In the genomic region with DNA sequence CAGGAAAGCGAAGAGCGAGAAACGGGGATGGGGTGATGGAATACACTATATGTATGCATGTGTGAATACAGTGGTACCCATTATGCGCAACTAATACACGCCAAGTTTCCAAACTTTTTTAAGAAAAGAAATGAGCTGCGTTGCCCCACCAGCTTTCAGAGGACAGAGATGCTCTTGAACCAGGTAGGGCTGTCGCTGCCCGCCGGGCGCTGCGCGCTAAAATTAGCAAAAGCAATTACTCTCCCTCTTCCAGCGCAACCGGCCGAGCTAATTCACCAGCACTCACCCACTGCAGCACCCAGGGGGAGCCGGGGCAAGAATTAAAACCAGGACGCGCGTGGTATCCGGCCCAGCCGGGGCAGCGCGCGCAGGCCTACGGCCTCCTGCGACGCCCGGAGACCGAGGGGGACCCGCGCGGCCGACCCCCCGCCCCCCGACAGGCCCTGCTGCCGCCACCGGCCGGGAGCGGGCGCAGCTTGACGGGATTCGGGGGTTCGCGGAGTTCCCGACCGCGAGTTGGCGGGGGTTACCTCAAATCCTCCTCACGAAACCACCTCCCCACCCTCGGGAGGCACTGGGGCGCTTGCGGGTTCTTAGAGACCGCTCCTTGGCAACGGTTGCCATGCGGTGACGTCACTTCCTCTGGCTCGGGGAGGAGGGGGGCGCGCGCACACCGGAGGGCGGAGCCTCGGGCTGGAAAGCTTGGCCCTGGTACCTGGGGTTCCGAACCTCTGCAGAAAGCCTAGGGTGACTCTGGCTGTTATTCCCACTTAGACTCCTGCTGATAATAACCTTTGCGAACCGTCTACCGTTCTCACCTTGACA, we compare ENCODE assay signal across 8 mouse cellular contexts. TPM values are rescaled to one million over a fixed set of nuclear protein-coding genes. Genes with fewer than 3 reads are reported as not detected.
A peak's percentile ranks its signal among the peaks of the same experiment; 100 is the strongest.
DNase-seq lines count a peak whose midpoint lies in the region; ATAC-seq and TF ChIP-seq lines count a peak whose summit lies in the region.

A gene (minus strand): TSS at position 611 of the 825 bp plus-strand sequence.

- peak within 1 kb of the TSS; percentile 82 for H3ac ChIP-seq in C2C12 (ENCODE audit: control insufficient read depth, insufficient read length, low read depth)

- H3K79me2 ChIP-seq in C2C12 (ENCODE audit: control insufficient read depth, insufficient read depth), result peaks cover 6% of the 10 kb centered on the region

- peak within 1 kb of the TSS; percentile 95 for H3K9ac ChIP-seq in heart, embryonic 13.5 days
- peak within 1 kb of the TSS; percentile 68 for H3K9ac ChIP-seq in liver, embryonic 12.5 days
- H3K9ac ChIP-seq in stomach, embryonic 15.5 days, result peak within 1 kb of the TSS; percentile 90

- H3K79me3 ChIP-seq in C2C12 (ENCODE audit: low read depth), result no peaks in the 10 kb centered on the region

- TF ChIP-seq POLR2A in brain, embryonic 14.5 days (IDR thresholded peaks at IDR 0.05; ENCODE audit: borderline replicate concordance, extremely low read depth, insufficient read depth, insufficient read length, poor library complexity, severe bottlenecking), result peak; percentile 60; the same call in 1 of the 2 replicates

- H3K36me3 ChIP-seq in C2C12 (ENCODE audit: control insufficient read depth, insufficient read depth), result no peaks in the 10 kb centered on the region
- H3K36me3 ChIP-seq in erythroblast, embryonic 14.5 days (ENCODE audit: control insufficient read depth), result no peaks in the 10 kb centered on the region
- peaks cover 13% of the 10 kb centered on the region for H3K36me3 ChIP-seq in heart, embryonic 13.5 days
- no peaks in the 10 kb centered on the region for H3K36me3 ChIP-seq in liver, embryonic 12.5 days
- H3K36me3 ChIP-seq in stomach, embryonic 15.5 days, result peaks cover 3% of the 10 kb centered on the region; the same call in 1 of the 2 replicates

- peak within 1 kb of the TSS; percentile 51 for H3K4me3 ChIP-seq in C2C12 (ENCODE audit: insufficient read depth, poor library complexity, severe bottlenecking)
- peak within 1 kb of the TSS; percentile 68 for H3K4me3 ChIP-seq in erythroblast, embryonic 14.5 days (replicated peaks)
- peak within 1 kb of the TSS; percentile 86 for H3K4me3 ChIP-seq in heart, embryonic 13.5 days
- peak within 1 kb of the TSS; percentile 69 for H3K4me3 ChIP-seq in liver, embryonic 12.5 days
- H3K4me3 ChIP-seq in stomach, embryonic 15.5 days (replicated peaks), result peak within 1 kb of the TSS; percentile 92

- no peak for TF ChIP-seq CTCF in C2C12 (IDR thresholded peaks at IDR 0.05; ENCODE audit: control insufficient read depth, insufficient read depth, insufficient read length)
- no peak for TF ChIP-seq CTCF in brain, embryonic 14.5 days (IDR thresholded peaks at IDR 0.05; ENCODE audit: borderline replicate concordance, extremely low read depth, insufficient read depth, insufficient read length)

- no peaks in the 10 kb centered on the region for H3K9me3 ChIP-seq in erythroblast, embryonic 14.5 days (ENCODE audit: control insufficient read depth, low read length)
- no peaks in the 10 kb centered on the region for H3K9me3 ChIP-seq in heart, embryonic 13.5 days
- H3K9me3 ChIP-seq in liver, embryonic 12.5 days (replicated peaks), result no peaks in the 10 kb centered on the region
- H3K9me3 ChIP-seq in stomach, embryonic 15.5 days, result no peaks in the 10 kb centered on the region

- H3K4me2 ChIP-seq in heart, embryonic 13.5 days, result peak within 1 kb of the TSS; percentile 69
- peak within 1 kb of the TSS; percentile 98 for H3K4me2 ChIP-seq in liver, embryonic 12.5 days
- H3K4me2 ChIP-seq in stomach, embryonic 15.5 days, result peak within 1 kb of the TSS; percentile 74

- no peaks in the 10 kb centered on the region for H3K27me3 ChIP-seq in C2C12 (ENCODE audit: control insufficient read depth, insufficient read depth, insufficient read length)
- H3K27me3 ChIP-seq in erythroblast, embryonic 14.5 days (ENCODE audit: control insufficient read depth), result peaks cover 19% of the 10 kb centered on the region
- H3K27me3 ChIP-seq in heart, embryonic 13.5 days (replicated peaks), result no peaks in the 10 kb centered on the region
- peaks cover 19% of the 10 kb centered on the region for H3K27me3 ChIP-seq in liver, embryonic 12.5 days (replicated peaks)
- H3K27me3 ChIP-seq in stomach, embryonic 15.5 days (replicated peaks), result no peaks in the 10 kb centered on the region

- peak; percentile 88 for ATAC-seq in heart, embryonic 13.5 days (ENCODE audit: extremely low read depth, insufficient number of reproducible peaks, low FRiP score, low TSS enrichment)
- peak; percentile 90 for ATAC-seq in liver, embryonic 12.5 days
- peak; percentile 89 for ATAC-seq in stomach, embryonic 15.5 days (ENCODE audit: insufficient read depth, low FRiP score, low read depth)

- peak; percentile 98 for DNase-seq in brain, embryonic 14.5 days (ENCODE audit: low read depth)
- DNase-seq in kidney, postnatal 10 days, result peak; percentile 98
- DNase-seq in natural killer cell, adult 2 months (ENCODE audit: low spot score in 2 of 2), result peak; percentile 93 to 95

- H3K4me1 ChIP-seq in erythroblast, embryonic 14.5 days (ENCODE audit: control insufficient read depth), result peaks cover 12% of the 10 kb centered on the region
- H3K4me1 ChIP-seq in heart, embryonic 13.5 days, result peaks cover 50% of the 10 kb centered on the region
- peaks cover 13% of the 10 kb centered on the region for H3K4me1 ChIP-seq in liver, embryonic 12.5 days
- 0 out of 2 replicates have a peak, but pooled peaks cover 4% of the 10 kb centered on the region for H3K4me1 ChIP-seq in stomach, embryonic 15.5 days

- peak within 1 kb of the TSS; percentile 94 for H3K27ac ChIP-seq in heart, embryonic 13.5 days (replicated peaks)
- no peak within 1 kb of the TSS for H3K27ac ChIP-seq in liver, embryonic 12.5 days
- peak within 1 kb of the TSS; percentile 86 for H3K27ac ChIP-seq in stomach, embryonic 15.5 days

- WGBS in heart, embryonic 13.5 days, result 3% methylated on average over 67 of the region's 67 CpGs
- WGBS in liver, embryonic 12.5 days (ENCODE audit: insufficient replicate concordance), result 6% methylated on average over 67 of the region's 67 CpGs
- WGBS in stomach, embryonic 15.5 days, result 2% methylated on average over 67 of the region's 67 CpGs

TF ChIP-seq in C2C12, 6 proteins besides CTCF, POLR2A, EP300 and RAD21:
- TF ChIP-seq FOSL1 (IDR thresholded peaks at IDR 0.05; ENCODE audit: insufficient read depth, low read length, poor library complexity, severe bottlenecking) (no peak), MYOG (IDR thresholded peaks at IDR 0.05; ENCODE audit: control insufficient read depth, extremely low read depth, insufficient read length) (no peak), USF1 (IDR thresholded peaks at IDR 0.05; ENCODE audit: low read depth) (no peak), MAX (IDR thresholded peaks at IDR 0.05) (no peak), MYOD1 (IDR thresholded peaks at IDR 0.05; ENCODE audit: control insufficient read depth, insufficient read length, low read depth) (no peak), CEBPB (IDR thresholded peaks at IDR 0.05; ENCODE audit: low read depth) (no peak)

RNA-seq across cellular contexts. Expression of the gene that starts here (rescaled TPM):
- 3.5 TPM for polyA plus RNA-seq in C2C12 (2012; fragmentation: generic; extraction: Trizol)
- 26.1 and 26.9 TPM in 2 replicates for polyA plus RNA-seq in brain, embryonic 14.5 days (2012; rRNA removed)
- polyA plus RNA-seq in erythroblast, embryonic 14.5 days (2012), result not detected in 2 replicates
- 23.8 and 30.7 TPM in 2 replicates for polyA plus RNA-seq in heart, embryonic 13.5 days (2015; fragmentation: Nextera tagmentation; extraction: Ambion mirVana)
- polyA plus RNA-seq in liver, embryonic 12.5 days (2016; fragmentation: Nextera tagmentation; extraction: Ambion mirVana), result 4.6 and 7.0 TPM in 2 replicates
- polyA plus RNA-seq in stomach, embryonic 15.5 days (2015; fragmentation: Nextera tagmentation; extraction: Ambion mirVana), result 36.2 and 37.2 TPM in 2 replicates
